Mouse (Mus musculus): Measurements from ENCODE around the gene Gldc. TPM values are rescaled to one million over a fixed set of nuclear protein-coding genes. Genes with fewer than 3 reads are reported as not detected.

Gldc gene
- total RNA-seq (2023), result 0.56 TPM

DNA sequence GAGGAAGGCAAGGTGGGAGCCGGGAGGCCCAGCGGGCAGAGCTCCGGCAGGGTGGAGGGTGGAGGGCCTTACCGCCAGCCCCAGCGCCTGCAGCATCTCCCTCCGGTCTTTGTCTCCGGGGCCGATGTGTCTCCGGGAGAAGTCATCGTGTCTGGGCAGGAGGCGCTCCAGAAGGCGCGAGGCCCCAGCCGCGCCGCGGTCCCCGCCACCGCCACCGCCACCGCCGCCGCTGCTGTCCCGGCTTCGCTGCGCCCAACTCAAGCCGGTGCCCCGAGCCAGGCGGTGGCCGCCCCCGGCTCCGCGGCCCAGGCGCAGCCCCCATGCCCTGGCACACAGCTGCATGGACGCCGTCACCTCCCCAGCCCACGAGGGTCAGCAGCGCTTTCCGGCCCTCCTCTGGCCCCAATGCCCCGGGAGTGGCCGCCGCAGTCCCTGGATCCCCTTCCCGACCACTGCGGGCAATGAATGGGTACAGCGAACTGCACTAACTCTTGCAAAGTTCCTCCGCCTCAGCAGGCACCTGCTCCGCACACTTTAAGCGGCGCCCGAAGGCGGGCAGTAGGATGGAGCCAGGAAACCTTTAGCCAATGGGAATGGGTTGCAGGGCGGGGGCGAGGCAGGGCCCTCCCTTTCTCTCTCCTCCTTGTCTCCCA lies at the start of gene Gldc:
TSS of gene Gldc (minus strand) at position 511 of the 653 bp plus-strand sequence.

Other genes starting within 250 kb of the Gldc start
- gene Trpd52l3, start 171.6 kb downstream of the Gldc start, total RNA-seq (2023), result not detected
- gene Uhrf2, start 144.9 kb downstream of the Gldc start, total RNA-seq (2023), result 79.2 TPM
- not detected for gene Mbl2, start 57.5 kb upstream of the Gldc start, total RNA-seq (2023)